Mouse (Mus musculus): ENCODE results near the gene Serpina10.

DNA sequence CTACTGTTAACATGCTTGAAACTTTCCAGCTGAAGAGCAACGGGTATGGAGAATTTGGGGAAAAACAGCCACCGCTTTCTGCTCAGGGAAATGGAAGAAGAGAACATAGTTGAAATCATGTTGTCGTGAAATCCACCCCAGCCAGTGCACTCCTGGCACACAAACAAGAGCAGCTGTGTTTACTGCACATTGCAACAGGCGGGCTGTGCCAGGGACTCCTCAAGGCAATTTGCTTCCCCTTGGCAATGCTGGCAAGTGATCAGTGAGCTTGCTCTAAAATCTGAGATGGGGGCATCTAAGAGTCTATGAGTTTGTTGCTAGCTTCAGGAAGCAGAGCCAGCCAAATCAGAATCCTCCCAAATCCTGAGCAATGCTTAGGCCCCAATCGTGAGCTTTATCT lies 39.1 kb upstream of the Serpina10 start:
- TF ChIP-seq CTCF (IDR thresholded peaks at IDR 0.05; ENCODE audit: low read depth, low read length), result no peak
- no peak for TF ChIP-seq POLR2A (IDR thresholded peaks at IDR 0.05; ENCODE audit: insufficient read depth, low read length)
- TF ChIP-seq EP300 (IDR thresholded peaks at IDR 0.05; ENCODE audit: insufficient read depth, low read depth, low read length), result no peak
